Mouse (Mus musculus) left cerebral cortex, postnatal 10 days (tissue): ENCODE results near the gene Capn10. TPM values are rescaled to one million over a fixed set of nuclear protein-coding genes. Genes with fewer than 3 reads are reported as not detected.
"Not testable (repeated sequence)": the region's sequence is repeated elsewhere in the genome, so short reads cannot be mapped to it uniquely, and the experiment has no call there.

Experiments
- DNase-seq, 2 experiments: peaks; one replicate each; pipeline ENCODE4 v3.0.0; 2021 to 2022; ENCODE audit warnings: low spot score in 2 of 2, mixed read lengths in 1 of 2; ENCODE audit errors: extremely low spot score in 1 of 2
- intact Hi-C: fragments of 180-260 bp; cut with DNase I; formaldehyde crosslinking; loops from one replicate; pipeline ENCODE4 v1.15.1; 2025
- total RNA-seq, 2 experiments: library from RNA; stranded (reverse); gene quantifications; 2 replicates each; pipeline ENCODE4 v1.2.3; 2021

Gene Capn10
- total RNA-seq, 2 experiments from 2014 or later, result 50.3 to 51.0 TPM

GRCm38 (mm10) chr1:92956571-92957335 lies 22.6 kb downstream of the Capn10 start:
- intact Hi-C loops, result loop anchor here (2.0 kb wide), 1 partner anchor 56 kb away; no protein-coding TSS in a partner anchor
- peak; percentile 53 to 65 for DNase-seq

- intact Hi-C loops, result no loop called here
- no peak for DNase-seq
Measured at GRCm38 (mm10) chr1:92958999-92959398, 24.8 kb downstream of the Capn10 start.

- DNase-seq, result not testable (repeated sequence)
- intact Hi-C loops, result loop anchor here (5.0 kb wide), 1 partner anchor 37 kb away; the partner anchor contains the start of gene Aqp12
Measured at GRCm38 (mm10) chr1:92970791-92971190, 36.6 kb downstream of the Capn10 start.

GRCm38 (mm10) chr1:92971879-92972795 lies 38.0 kb downstream of the Capn10 start:
- no peak for DNase-seq
- intact Hi-C loops, result loop anchor here (5.0 kb wide), 1 partner anchor 35 kb away; the partner anchor contains the start of gene Aqp12

GRCm38 (mm10) chr1:92972854-92973253 lies 38.7 kb downstream of the Capn10 start:
- peak; percentile 26 to 72 for DNase-seq
- intact Hi-C loops, result loop anchor here (5.0 kb wide), 1 partner anchor 34 kb away; the partner anchor contains the start of gene Aqp12

- DNase-seq, result peak in 1 of 2 experiments; percentile 29
- intact Hi-C loops, result no loop called here
Measured at GRCm38 (mm10) chr1:92976141-92976566, 42.0 kb downstream of the Capn10 start.

- intact Hi-C loops, result no loop called here
- DNase-seq, result peak in 1 of 2 experiments; percentile 13
Measured at GRCm38 (mm10) chr1:92978645-92979044, 44.5 kb downstream of the Capn10 start.

GRCm38 (mm10) chr1:92979073-92979602 lies 45.0 kb downstream of the Capn10 start:
- intact Hi-C loops, result no loop called here
- peak in 1 of 2 experiments; percentile 21 for DNase-seq

- peak in 1 of 2 experiments; percentile 29 for DNase-seq
- intact Hi-C loops, result no loop called here
Measured at GRCm38 (mm10) chr1:92981056-92981845, 47.1 kb downstream of the Capn10 start.

GRCm38 (mm10) chr1:92982931-92983605 lies 48.9 kb downstream of the Capn10 start:
- intact Hi-C loops, result no loop called here
- peak in 1 of 2 experiments; percentile 18 for DNase-seq

- intact Hi-C loops, result no loop called here
- peak in 1 of 2 experiments; percentile 15 for DNase-seq
Measured at GRCm38 (mm10) chr1:92984999-92985398, 50.8 kb downstream of the Capn10 start.

GRCm38 (mm10) chr1:92988894-92989293 lies 54.7 kb downstream of the Capn10 start:
- intact Hi-C loops, result no loop called here
- no peak for DNase-seq

- DNase-seq, result peak in 1 of 2 experiments; percentile 2
- intact Hi-C loops, result no loop called here
Measured at GRCm38 (mm10) chr1:92989891-92990290, 55.7 kb downstream of the Capn10 start.

GRCm38 (mm10) chr1:92992214-92992855 lies 58.2 kb downstream of the Capn10 start:
- intact Hi-C loops, result no loop called here
- DNase-seq, result no peak

- intact Hi-C loops, result no loop called here
- DNase-seq, result no peak
Measured at GRCm38 (mm10) chr1:92992880-92993279, 58.7 kb downstream of the Capn10 start.
